Mouse (Mus musculus) hindbrain, embryonic 10.5 days (tissue): ENCODE results near the gene Plch2. TPM values are rescaled to one million over a fixed set of nuclear protein-coding genes. Genes with fewer than 3 reads are reported as not detected.

Experiments used
- DNase-seq: peaks from one replicate; pipeline ENCODE4 v3.0.0-alpha.2; 2017; ENCODE audit warnings: low spot score
- H3K27ac ChIP-seq: fragments of 300-500 bp; sonication (generic); 2 replicates; pipeline ENCODE4 v1.5.1; 2016; ENCODE audit warnings: mild to moderate bottlenecking, moderate library complexity
- H3K27me3 ChIP-seq: fragments of 300-500 bp; sonication (generic); 2 replicates; pipeline ENCODE4 v1.6.1; 2016; ENCODE audit warnings: mild to moderate bottlenecking; ENCODE audit not compliant: poor library complexity, insufficient read depth, severe bottlenecking
- H3K36me3 ChIP-seq: fragments of 300-500 bp; sonication (generic); 2 replicates; pipeline ENCODE4 v1.6.1; 2016; ENCODE audit warnings: mild to moderate bottlenecking, moderate library complexity
- H3K4me1 ChIP-seq: fragments of 300-500 bp; sonication (generic); replicated peaks from 2 replicates; pipeline ENCODE4 v1.6.1; 2016; ENCODE audit warnings: mild to moderate bottlenecking
- H3K4me3 ChIP-seq: fragments of 300-500 bp; sonication (generic); 2 replicates; pipeline ENCODE4 v1.5.1; 2016; ENCODE audit warnings: mild to moderate bottlenecking, moderate library complexity
- H3K9me3 ChIP-seq: fragments of 300-500 bp; sonication (generic); 2 replicates; pipeline ENCODE4 v1.6.1; 2016; ENCODE audit warnings: mild to moderate bottlenecking, moderate library complexity
- WGBS: fragments of 180-500 bp; shearing (Covaris S2); methylation state at CpG from one replicate; pipeline ENCODE4 v1.1.7; 2016; 5-methylcytosine and 5-hydroxymethylcytosine counted together
- polyA plus RNA-seq: library from polyadenylated mRNA; unstranded; fragments of >200 nt; fragmentation: Nextera tagmentation; extraction: Ambion mirVana; gene quantifications from 2 replicates; pipeline ENCODE4 v1.2.1, GENCODE M21; 2016

Plch2 gene
- polyA plus RNA-seq, 1 experiment from 2014 or later: 2.6 TPM

DNA sequence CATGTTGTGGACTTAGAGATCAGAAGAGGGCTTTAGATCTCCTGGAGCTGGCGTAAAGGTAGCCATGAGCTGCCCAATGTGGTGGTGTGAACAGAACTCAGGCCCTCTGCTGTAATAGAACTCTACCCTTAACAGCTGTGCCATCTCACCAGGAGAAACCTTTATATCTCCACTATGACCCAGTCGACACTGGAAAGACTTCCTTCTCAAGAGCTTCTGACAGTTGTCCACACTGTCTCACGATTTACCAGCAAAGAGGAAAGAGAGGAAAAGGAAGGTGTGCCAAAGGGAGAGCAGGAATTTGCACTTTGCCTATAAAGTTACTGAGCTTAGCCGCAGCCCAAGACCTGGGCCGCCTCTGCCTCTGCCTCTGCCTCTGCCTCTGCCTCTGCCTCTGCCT lies 114.8 kb downstream of the Plch2 start:
- Histone ChIP-seq H3K4me1 (peaks cover 36% of the 10 kb centered on the region), H3K27ac (no peak overlapping the region), H3K36me3 (no peaks in the 10 kb centered on the region), H3K9me3 (peaks cover 5% of the 10 kb centered on the region; the same call in 1 of the 2 replicates), H3K27me3 (no peaks in the 10 kb centered on the region), H3K4me3 (no peak overlapping the region)
- DNase-seq: no peak
- 91% methylated on average over 5 of the region's 5 CpGs for WGBS

DNA sequence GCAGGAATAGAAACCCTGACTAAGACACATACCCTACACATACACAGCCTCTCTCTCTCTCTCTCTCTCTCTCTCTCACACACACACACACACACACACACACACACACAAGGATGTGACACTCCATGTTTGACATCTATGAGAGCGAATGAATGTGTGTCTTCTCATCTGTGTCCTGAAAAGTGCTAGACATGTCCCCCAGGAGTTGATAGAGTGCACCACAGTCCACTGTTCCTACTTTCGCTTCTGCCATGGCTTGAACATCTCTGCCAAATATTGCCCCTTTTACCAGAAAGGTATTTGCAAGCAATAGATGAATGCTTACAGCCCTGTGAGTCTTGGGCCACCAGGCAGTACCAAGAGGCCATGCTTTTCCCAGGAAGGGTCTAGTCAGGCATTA lies 116.4 kb downstream of the Plch2 start:
- no peak for DNase-seq
- WGBS: 86% methylated on average over 2 of the region's 2 CpGs
- H3K27ac ChIP-seq: no peak overlapping the region
- H3K4me1 ChIP-seq: peaks cover 25% of the 10 kb centered on the region
- no peak overlapping the region for H3K4me3 ChIP-seq
- H3K9me3 ChIP-seq: peaks cover 5% of the 10 kb centered on the region; the same call in 1 of the 2 replicates
- H3K36me3 ChIP-seq: no peaks in the 10 kb centered on the region
- no peaks in the 10 kb centered on the region for H3K27me3 ChIP-seq

DNA sequence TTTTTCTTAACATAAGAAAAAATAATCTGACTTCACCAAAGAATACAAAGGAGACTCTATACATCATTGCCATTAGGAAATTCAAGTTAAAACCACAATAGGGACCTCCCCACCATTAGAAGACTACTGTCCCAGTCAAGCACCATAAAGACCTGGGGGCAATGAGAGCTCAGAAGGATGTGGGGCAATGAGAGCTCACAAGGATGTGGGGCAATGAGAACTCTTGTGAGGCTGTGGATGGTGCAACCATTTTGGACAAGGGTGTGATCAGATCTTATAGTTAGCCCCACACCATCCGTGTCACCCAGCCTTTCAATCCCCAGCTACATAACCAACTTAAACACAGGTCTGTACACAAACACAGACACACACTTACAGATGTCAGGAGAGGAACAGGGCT lies 118.8 kb downstream of the Plch2 start:
- DNase-seq: no peak
- Histone ChIP-seq H3K9me3 (peaks cover 5% of the 10 kb centered on the region; the same call in 1 of the 2 replicates), H3K4me3 (no peak overlapping the region), H3K27ac (no peak overlapping the region), H3K27me3 (no peaks in the 10 kb centered on the region; the same call in 1 of the 2 replicates), H3K36me3 (no peaks in the 10 kb centered on the region), H3K4me1 (peaks cover 19% of the 10 kb centered on the region; the same call in 1 of the 2 replicates)
- WGBS: 74% methylated on average over 1 of the region's 1 CpGs

DNA sequence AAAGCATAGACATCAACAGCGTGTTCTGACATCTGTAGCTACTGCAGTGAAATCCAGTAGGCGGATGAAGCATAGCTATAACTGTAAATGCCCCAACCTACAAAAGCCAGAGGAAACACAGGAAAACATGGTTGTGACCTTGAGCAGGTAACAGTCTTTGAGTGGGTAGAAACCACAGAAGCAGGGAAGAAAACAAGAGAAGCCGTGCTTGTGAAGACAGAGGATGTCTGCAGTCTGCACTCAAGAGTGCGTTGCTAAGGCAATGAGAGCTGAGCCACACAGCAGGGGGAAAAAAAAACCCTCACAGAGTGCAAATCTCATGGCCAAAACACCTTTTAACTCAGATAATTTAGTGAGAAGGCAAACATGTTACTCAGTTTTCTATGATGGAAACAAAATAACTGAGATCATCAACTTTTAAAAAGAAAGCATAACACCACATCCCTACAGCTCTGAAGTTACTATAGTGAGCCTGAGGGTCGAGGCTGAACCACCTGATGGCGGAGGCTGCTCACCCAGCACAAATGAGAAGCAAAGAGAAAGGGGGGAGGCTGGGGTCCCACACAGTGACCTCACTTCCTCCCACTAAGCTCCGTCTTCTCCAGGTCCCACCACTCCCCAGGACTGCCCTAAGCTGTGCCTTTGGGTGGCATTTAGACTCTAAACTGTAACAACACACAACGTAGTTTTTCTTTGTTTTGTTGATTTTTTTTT lies 119.9 kb downstream of the Plch2 start:
- Histone ChIP-seq H3K27me3 (no peaks in the 10 kb centered on the region; the same call in 1 of the 2 replicates), H3K4me3 (no peak overlapping the region), H3K9me3 (0 out of 2 replicates have a peak, but pooled peaks cover under 1% of the 10 kb centered on the region), H3K36me3 (no peaks in the 10 kb centered on the region), H3K27ac (no peak overlapping the region), H3K4me1 (peaks cover 19% of the 10 kb centered on the region; the same call in 1 of the 2 replicates)
- DNase-seq: no peak
- 55% methylated on average over 8 of the region's 8 CpGs for WGBS

DNA sequence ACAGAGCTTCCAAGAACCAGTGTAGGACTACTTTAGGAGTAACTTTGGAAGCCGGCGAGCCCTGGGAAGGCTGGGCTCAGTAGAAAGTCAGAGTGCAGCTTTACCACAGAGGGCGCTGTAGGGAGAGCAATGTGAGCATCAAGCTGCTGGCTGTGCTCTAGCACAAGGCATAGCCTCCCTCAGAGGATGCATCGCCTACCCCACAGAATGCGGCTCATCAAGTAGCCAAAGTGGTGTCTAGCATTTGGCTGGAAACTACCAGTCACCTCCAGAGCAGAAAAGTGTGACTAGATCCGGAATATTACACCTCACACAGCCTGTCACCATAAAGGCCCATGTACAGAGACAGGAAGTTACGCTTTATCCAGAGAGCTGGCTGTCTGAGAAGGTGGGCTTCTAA lies 120.8 kb downstream of the Plch2 start:
- H3K9me3 ChIP-seq: no peaks in the 10 kb centered on the region
- no peaks in the 10 kb centered on the region; the same call in 1 of the 2 replicates for H3K27me3 ChIP-seq
- DNase-seq: no peak
- WGBS: 72% methylated on average over 7 of the region's 7 CpGs
- no peak overlapping the region for H3K27ac ChIP-seq
- H3K36me3 ChIP-seq: no peaks in the 10 kb centered on the region
- no peak overlapping the region for H3K4me3 ChIP-seq
- H3K4me1 ChIP-seq: peaks cover 19% of the 10 kb centered on the region; the same call in 1 of the 2 replicates

DNA sequence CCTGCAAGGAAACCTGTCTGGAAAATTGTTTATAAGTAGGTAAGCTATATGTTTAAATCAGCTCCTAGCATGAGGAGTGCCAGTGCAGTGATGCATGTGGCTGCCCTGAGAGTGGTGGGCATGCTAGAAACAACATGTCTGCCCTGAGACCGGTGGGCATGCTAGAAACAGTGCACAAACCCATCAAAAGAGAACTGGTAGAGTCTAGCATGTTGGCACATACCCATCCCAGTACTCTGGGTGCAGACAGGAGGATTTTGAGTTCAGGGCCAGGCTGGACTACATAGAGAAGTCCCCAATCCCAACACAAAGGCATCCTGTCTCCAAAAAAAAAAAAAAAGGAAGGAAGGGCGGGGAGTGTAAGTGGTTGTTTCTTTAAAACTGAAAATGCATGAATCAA lies 121.8 kb downstream of the Plch2 start:
- 90% methylated on average over 2 of the region's 2 CpGs for WGBS

DNA sequence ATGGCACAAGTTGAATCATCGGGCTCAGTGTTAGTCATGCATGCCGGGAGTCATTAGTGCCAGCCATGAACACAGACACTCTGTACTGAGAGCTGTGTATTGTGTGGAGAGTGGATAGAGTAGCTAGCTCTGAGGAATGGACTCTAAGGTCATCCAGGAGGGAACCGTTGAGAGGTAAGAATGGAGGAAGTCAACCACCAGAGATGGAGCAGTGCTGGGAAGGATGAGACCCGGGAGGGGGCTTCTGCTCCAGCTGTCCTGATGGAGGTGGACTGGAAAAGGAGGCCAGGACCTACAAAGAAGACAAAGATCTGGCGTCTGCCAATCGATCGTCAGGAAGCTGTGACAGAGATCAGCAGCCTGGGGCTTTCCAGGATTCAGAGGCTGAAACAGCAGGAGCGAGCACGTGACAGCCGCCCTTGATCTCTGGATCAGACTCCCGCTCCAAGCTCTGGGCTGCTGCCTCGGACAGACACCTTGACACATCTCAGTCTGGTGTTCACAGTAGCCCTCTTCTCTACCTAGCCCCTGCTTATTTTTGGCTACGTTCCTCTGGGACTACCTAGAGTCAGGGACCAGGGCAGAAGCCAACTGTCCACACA lies 123.2 kb downstream of the Plch2 start:
- Histone ChIP-seq H3K4me3 (no peak overlapping the region), H3K27me3 (no peaks in the 10 kb centered on the region; the same call in 1 of the 2 replicates), H3K4me1 (peaks cover 26% of the 10 kb centered on the region), H3K9me3 (no peaks in the 10 kb centered on the region), H3K36me3 (no peaks in the 10 kb centered on the region), H3K27ac (no peak overlapping the region)
- 60% methylated on average over 13 of the region's 13 CpGs for WGBS
- DNase-seq: no peak

More for the DNA sequence above, 121.8 kb downstream of the Plch2 start:
- Histone ChIP-seq H3K4me3 (no peak overlapping the region), H3K9me3 (no peaks in the 10 kb centered on the region), H3K4me1 (peaks cover 19% of the 10 kb centered on the region; the same call in 1 of the 2 replicates), H3K27ac (no peak overlapping the region), H3K36me3 (no peaks in the 10 kb centered on the region), H3K27me3 (no peaks in the 10 kb centered on the region; the same call in 1 of the 2 replicates)
- DNase-seq: no peak

Other genes starting within 250 kb of the Plch2 start
- gene Ttc34, start 219.3 kb downstream of the Plch2 start, polyA plus RNA-seq: 0.65 and 0.68 TPM in 2 replicates
- 0.31 and 0.68 TPM in 2 replicates for gene Mmel1, start 187.2 kb downstream of the Plch2 start, polyA plus RNA-seq
- gene Fam213b, start 157.6 kb downstream of the Plch2 start, polyA plus RNA-seq: 47.4 and 51.5 TPM in 2 replicates
- 0.43 and 0.87 TPM in 2 replicates for gene Tnfrsf14, start 128.2 kb downstream of the Plch2 start, polyA plus RNA-seq
- gene Hes5, start 95.9 kb downstream of the Plch2 start, polyA plus RNA-seq: 534 and 601 TPM in 2 replicates
- gene Pank4, start 92.7 kb downstream of the Plch2 start, polyA plus RNA-seq: 39.9 and 46.5 TPM in 2 replicates
- 19.9 and 21.4 TPM in 2 replicates for gene Pex10, start 10.2 kb upstream of the Plch2 start, polyA plus RNA-seq
- 138 and 144 TPM in 2 replicates for gene Rer1, start 29.6 kb upstream of the Plch2 start, polyA plus RNA-seq
- gene Morn1, start 29.8 kb upstream of the Plch2 start, polyA plus RNA-seq: 4.4 and 6.0 TPM in 2 replicates
- gene Ski, start 165.8 kb upstream of the Plch2 start, polyA plus RNA-seq: 9.3 and 10.1 TPM in 2 replicates
- 115 and 118 TPM in 2 replicates for gene Faap20, start 193.0 kb upstream of the Plch2 start, polyA plus RNA-seq